Mouse (Mus musculus) forebrain, embryonic 13.5 days (tissue): ENCODE data around the gene Cfap65. TPM values are rescaled to one million over a fixed set of nuclear protein-coding genes. Genes with fewer than 3 reads are reported as not detected.

ENCODE experiments used
- ATAC-seq: fragments of 200-750 bp; cut with Nextera tagmentation; 2 replicates; pipeline ENCODE4 v1.8.0; 2017
- H3K27ac ChIP-seq: fragments of 300-500 bp; sonication (generic); 2 replicates; pipeline ENCODE4 v1.5.1; 2015; ENCODE audit warnings: inconsistent platforms, mild to moderate bottlenecking, moderate library complexity
- H3K27me3 ChIP-seq: fragments of 300-500 bp; sonication (generic); 2 replicates; pipeline ENCODE4 v1.6.1; 2015; ENCODE audit warnings: mild to moderate bottlenecking, inconsistent platforms
- H3K36me3 ChIP-seq: fragments of 300-500 bp; sonication (generic); 2 replicates; pipeline ENCODE4 v1.6.1; 2015; ENCODE audit warnings: mild to moderate bottlenecking, inconsistent platforms; ENCODE audit not compliant: poor library complexity, severe bottlenecking
- H3K4me1 ChIP-seq: fragments of 300-500 bp; sonication (generic); 2 replicates; pipeline ENCODE4 v1.6.1; 2015; ENCODE audit warnings: inconsistent platforms
- H3K4me2 ChIP-seq: fragments of 300-500 bp; sonication (generic); 2 replicates; pipeline ENCODE4 v1.6.1; 2015; ENCODE audit warnings: inconsistent platforms, mild to moderate bottlenecking, moderate library complexity
- H3K4me3 ChIP-seq: fragments of 300-500 bp; sonication (generic); 2 replicates; pipeline ENCODE4 v1.5.1; 2015; ENCODE audit warnings: mild to moderate bottlenecking, inconsistent platforms
- H3K9ac ChIP-seq: fragments of 300-500 bp; sonication (generic); 2 replicates; pipeline ENCODE4 v1.6.1; 2015; ENCODE audit warnings: mild to moderate bottlenecking, inconsistent platforms
- H3K9me3 ChIP-seq: fragments of 300-500 bp; sonication (generic); replicated peaks from 2 replicates; pipeline ENCODE4 v1.6.1; 2016; ENCODE audit warnings: inconsistent platforms
- WGBS: fragments of 180-500 bp; shearing (Covaris S2); methylation state at CpG from one replicate; pipeline ENCODE4 v1.1.7; 2015; 5-methylcytosine and 5-hydroxymethylcytosine counted together
- polyA plus RNA-seq: library from polyadenylated mRNA; unstranded; fragments of >200 nt; fragmentation: Nextera tagmentation; extraction: Ambion mirVana; gene quantifications from 2 replicates; pipeline ENCODE4 v1.2.1, GENCODE M21; 2015

Gene Cfap65
- polyA plus RNA-seq, 1 experiment from 2014 or later: 0.56 TPM

DNA sequence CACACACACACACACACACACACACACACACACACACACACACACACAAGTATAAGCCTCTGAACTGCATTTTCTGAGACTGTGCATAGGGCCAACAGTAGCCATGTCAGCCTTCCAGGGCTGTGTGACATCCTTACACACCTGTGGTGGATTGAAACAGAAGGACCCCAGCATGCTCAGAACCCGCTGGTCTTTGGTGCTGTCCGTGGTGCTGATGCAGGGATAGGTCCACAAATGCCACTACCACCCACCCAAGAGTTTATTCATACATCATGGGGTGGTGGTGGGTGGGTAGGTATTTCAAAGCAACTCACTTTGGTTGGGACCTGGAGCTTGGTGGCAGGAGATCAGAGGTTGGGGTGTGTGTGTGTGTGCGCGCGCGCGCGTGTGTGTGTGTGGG, 43.9 kb downstream of the Cfap65 start:
- peaks cover 95% of the 10 kb centered on the region for H3K27me3 ChIP-seq
- no peak overlapping the region for H3K4me2 ChIP-seq
- H3K36me3 ChIP-seq: no peaks in the 10 kb centered on the region
- no peak overlapping the region for H3K27ac ChIP-seq
- 3% methylated on average over 8 of the region's 8 CpGs for WGBS
- H3K9me3 ChIP-seq: no peaks in the 10 kb centered on the region
- H3K4me1 ChIP-seq: peaks cover 16% of the 10 kb centered on the region
- ATAC-seq: no peak
- no peak overlapping the region for H3K9ac ChIP-seq
- no peak overlapping the region for H3K4me3 ChIP-seq

DNA sequence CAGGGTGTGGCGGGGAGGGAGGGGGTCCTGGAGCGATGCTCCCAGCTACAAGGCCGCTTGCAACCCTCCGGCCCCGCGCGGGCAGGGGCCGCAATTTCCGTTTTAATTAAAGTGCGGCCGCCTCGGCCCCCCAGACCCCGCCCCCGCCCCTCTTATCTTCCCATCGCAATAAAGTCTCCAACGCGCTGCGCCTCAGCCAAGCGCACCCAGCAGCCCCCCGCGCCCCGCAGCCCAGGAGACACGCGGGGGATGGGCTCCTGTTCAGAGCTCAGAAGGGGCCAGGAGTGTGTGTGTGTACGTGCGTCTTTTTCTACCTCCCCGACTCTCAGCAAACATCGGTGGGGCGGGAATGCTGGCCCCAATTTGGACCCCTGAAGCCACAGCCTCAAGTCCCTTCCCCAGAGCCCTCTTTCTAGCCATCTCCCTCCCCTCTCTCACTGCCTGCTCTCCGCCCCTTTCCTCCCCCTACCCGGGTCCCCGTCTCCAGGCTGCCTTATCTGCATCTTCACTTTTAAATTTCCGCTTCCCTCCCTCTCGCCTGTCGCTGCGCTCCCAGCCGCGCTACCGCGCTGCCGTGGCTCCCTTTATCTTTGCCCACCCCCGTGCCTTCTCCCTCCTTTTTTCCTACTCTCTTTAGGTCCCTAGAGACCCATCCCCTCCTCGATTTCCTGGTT, 49.9 kb downstream of the Cfap65 start, which contains the start of gene Fev:
TSS of gene Fev (minus strand) at position 51 of the 674 bp plus-strand sequence.
- H3K4me2 ChIP-seq: peak within 1 kb of the TSS; percentile 39
- H3K9ac ChIP-seq: no peak within 1 kb of the TSS
- peak within 1 kb of the TSS; percentile 21 for H3K4me3 ChIP-seq
- no peak within 1 kb of the TSS for H3K27ac ChIP-seq
- peaks cover 97% of the 10 kb centered on the region for H3K27me3 ChIP-seq
- H3K36me3 ChIP-seq: no peaks in the 10 kb centered on the region
- no peak for ATAC-seq
- H3K4me1 ChIP-seq: peaks cover 30% of the 10 kb centered on the region
- WGBS: under 1% methylated on average over 43 of the region's 43 CpGs
- H3K9me3 ChIP-seq: no peaks in the 10 kb centered on the region

DNA sequence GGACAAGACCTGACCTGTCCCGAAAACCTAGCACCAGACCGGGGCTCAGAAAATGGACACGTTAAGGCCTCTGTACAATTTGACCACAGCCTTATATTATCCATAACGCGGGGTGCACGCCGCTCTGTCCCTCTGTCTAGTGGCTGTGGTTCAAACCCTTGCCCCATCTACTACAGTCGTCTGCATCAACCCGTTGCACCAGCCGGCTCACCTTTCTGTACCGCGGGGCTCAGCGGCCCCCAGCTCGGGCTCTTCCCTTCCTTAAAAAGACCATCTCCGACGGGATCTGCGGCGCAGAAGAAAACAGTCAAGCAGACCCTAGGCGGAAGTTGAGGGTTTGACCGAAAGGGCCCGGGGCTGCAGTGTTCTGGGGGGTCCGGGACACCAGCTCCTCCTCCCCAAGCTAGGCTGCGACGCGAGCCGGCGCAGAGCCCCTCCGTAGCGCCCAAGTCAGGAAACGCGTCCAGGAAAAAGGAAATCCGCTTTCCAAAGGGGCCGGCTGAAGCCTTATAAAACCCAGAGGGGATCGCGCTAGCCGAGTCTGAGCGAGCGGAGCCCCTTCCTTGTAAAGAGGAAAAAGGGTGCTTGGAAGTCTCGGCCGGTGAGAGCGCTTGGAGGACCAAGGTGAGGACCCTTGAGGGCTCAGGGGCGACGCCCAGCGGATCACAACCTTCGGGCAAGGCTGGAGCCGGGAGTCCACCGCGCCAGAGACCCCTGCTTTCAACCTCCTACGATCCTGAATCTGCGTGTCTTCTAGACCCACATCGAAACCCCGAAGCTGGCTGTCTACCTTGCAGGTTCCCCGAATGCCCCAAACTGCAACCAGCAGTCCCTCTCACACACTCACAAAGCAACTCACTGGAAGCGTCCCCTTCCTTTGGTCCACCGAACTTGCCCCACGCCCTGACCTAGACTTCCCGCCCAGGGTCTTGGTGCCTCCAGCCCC, 50.9 kb downstream of the Cfap65 start:
- Histone ChIP-seq H3K4me2 (peak overlapping the region; percentile 39), H3K4me3 (peak overlapping the region; percentile 21), H3K4me1 (peaks cover 30% of the 10 kb centered on the region), H3K9me3 (no peaks in the 10 kb centered on the region), H3K27ac (no peak overlapping the region), H3K9ac (no peak overlapping the region), H3K36me3 (no peaks in the 10 kb centered on the region), H3K27me3 (peaks cover 94% of the 10 kb centered on the region)
- ATAC-seq: no peak
- WGBS: under 1% methylated on average over 57 of the region's 57 CpGs

DNA sequence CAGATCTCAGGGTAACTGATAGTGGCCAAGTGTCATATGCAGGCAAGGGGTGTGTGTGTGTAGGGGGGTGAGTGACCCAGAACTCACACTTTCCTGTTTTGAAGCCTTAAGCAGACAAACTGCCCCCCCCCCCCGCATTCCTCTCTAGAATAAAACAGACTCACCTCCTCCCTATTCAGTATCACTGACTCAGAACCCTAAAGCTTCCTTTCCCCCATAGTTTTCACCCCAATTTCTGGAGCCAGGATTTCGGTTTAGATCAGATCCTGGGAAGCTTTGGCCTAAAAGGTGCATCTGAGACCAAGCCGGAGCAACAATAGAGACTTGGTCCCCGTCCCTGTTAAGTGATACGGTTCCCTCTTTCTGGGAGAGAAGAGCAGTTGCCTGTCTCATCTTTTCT, 52.0 kb downstream of the Cfap65 start:
- Histone ChIP-seq H3K4me3 (no peak overlapping the region), H3K4me2 (no peak overlapping the region), H3K27me3 (peaks cover 97% of the 10 kb centered on the region), H3K9me3 (no peaks in the 10 kb centered on the region), H3K27ac (no peak overlapping the region), H3K36me3 (no peaks in the 10 kb centered on the region), H3K9ac (no peak overlapping the region), H3K4me1 (peaks cover 30% of the 10 kb centered on the region)
- ATAC-seq: no peak
- WGBS: 4% methylated on average over 5 of the region's 5 CpGs

DNA sequence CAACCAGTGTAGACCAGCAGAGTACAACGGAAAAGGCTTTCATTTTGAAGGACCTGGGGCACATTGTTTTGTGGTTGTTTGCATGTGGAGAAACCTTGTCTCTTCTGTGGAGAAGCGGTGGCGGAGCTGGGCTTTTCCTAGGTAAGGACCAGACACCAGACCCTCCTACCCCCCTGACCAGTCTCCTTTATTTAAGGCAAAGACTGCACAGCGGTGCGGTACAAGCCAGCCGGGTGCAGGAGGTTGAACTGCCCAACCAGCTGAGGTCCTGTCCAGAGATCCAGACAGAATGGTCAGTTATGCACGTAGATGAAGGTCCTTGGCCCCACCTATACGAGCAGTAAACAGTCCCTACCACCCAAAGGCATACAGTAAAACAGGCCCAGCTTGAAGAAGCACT, 52.6 kb downstream of the Cfap65 start:
- 2% methylated on average over 8 of the region's 8 CpGs for WGBS
- Histone ChIP-seq H3K9ac (no peak overlapping the region), H3K9me3 (no peaks in the 10 kb centered on the region), H3K36me3 (no peaks in the 10 kb centered on the region), H3K4me2 (no peak overlapping the region), H3K27ac (no peak overlapping the region), H3K4me1 (peaks cover 30% of the 10 kb centered on the region), H3K27me3 (peaks cover 97% of the 10 kb centered on the region), H3K4me3 (peak overlapping the region; percentile 32; the same call in 1 of the 2 replicates)
- ATAC-seq: no peak

DNA sequence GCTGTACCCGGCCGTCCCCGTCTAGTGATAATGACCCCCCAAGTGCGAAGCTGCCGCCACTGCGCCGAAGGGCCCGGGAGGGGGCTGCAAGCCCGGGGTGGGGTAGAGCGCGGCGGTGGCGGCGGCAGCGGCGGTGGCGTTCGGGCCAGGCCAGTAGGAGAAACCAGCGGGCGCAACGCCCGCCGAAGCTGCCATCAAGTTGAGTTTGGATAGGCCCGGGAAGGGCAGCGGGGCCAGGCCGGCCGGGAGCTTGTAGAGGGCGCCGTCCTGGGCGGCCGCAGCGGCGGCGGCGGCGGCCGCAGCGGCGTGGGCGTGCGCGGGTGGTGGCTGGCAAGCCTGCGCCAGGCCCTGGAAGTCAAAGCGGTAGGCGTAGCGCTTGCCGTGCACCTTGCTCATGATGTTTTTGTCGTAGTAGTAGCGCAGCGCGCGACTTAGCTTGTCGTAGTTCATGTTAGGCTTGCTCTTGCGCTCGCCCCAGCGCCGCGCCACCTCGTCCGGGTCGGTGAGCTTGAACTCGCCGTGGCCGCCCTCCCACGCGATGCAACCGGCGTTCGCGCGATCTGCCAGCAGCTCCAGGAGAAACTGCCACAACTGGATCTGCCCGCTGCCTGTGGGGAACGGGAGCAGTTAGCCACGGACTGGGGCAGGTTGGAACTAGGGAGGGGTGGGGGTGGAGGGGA, 53.2 kb downstream of the Cfap65 start:
- Histone ChIP-seq H3K4me3 (peak overlapping the region; percentile 32), H3K36me3 (no peaks in the 10 kb centered on the region), H3K4me1 (peaks cover 30% of the 10 kb centered on the region), H3K27me3 (peaks cover 97% of the 10 kb centered on the region), H3K27ac (no peak overlapping the region), H3K9ac (peak overlapping the region; percentile 36), H3K4me2 (peak overlapping the region; percentile 58), H3K9me3 (no peaks in the 10 kb centered on the region)
- under 1% methylated on average over 60 of the region's 74 CpGs for WGBS
- peak; percentile 38; the same call in 1 of the 2 replicates for ATAC-seq

DNA sequence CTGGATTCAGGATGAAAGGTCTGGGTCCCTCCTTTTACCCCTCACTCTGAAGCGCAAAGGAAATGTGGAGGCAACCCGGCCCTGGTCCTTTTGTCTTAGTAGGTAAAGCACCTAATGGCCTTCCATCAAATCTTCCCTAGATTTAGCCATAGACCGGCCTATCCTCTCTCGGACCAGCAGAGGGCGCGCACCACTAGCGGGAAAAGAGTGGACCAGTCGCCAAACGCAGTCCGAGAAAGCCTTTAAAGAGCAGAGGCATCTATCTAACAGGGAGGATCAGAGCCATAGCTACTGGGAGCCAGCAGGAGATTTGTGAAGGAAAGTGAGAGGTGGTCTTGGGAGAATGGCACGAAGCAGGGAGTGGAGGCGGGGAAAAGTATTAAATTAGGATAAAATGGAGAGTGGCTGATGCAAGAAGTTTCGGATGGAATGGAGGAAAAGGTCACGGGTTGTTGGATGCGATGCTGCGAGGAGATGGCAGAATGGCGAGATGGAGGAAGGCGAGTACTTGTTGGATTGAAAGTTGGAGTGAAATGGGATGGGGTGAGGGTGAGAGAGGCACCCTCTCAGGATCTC, 54.5 kb downstream of the Cfap65 start:
- H3K27me3 ChIP-seq: peaks cover 91% of the 10 kb centered on the region
- no peaks in the 10 kb centered on the region for H3K9me3 ChIP-seq
- no peak overlapping the region for H3K4me2 ChIP-seq
- H3K4me3 ChIP-seq: 0 out of 2 replicates have a peak overlapping the region, but pooled peaks have one; percentile 12
- H3K4me1 ChIP-seq: peaks cover 30% of the 10 kb centered on the region
- H3K36me3 ChIP-seq: no peaks in the 10 kb centered on the region
- H3K9ac ChIP-seq: no peak overlapping the region
- H3K27ac ChIP-seq: no peak overlapping the region
- WGBS: 1% methylated on average over 18 of the region's 18 CpGs
- peak; percentile 16; the same call in 1 of the 2 replicates for ATAC-seq

DNA sequence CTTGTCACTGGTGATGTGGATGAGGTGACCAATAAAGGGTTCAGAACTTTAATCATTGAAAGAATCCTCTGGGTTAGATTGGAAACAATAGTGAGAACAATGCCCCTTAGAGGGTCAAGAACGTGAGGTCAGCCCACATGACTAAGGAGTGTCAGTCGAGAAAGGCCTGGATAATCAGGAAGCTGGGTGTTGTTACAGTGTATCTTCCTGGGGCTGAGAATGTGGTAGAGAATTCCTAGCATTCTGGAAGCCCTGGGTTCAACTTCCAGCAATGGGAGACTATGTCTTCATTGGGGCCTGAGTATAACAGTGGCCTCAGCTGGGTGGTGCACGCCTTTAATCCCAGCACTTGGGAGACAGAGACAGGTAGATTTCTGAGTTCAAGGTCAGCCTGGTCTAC, 58.2 kb downstream of the Cfap65 start:
- Histone ChIP-seq H3K27ac (no peak overlapping the region), H3K27me3 (peaks cover 65% of the 10 kb centered on the region), H3K36me3 (no peaks in the 10 kb centered on the region), H3K9ac (no peak overlapping the region), H3K4me1 (peaks cover 9% of the 10 kb centered on the region), H3K4me2 (no peak overlapping the region), H3K9me3 (no peaks in the 10 kb centered on the region), H3K4me3 (no peak overlapping the region)
- 54% methylated on average over 3 of the region's 3 CpGs for WGBS
- ATAC-seq: no peak

DNA sequence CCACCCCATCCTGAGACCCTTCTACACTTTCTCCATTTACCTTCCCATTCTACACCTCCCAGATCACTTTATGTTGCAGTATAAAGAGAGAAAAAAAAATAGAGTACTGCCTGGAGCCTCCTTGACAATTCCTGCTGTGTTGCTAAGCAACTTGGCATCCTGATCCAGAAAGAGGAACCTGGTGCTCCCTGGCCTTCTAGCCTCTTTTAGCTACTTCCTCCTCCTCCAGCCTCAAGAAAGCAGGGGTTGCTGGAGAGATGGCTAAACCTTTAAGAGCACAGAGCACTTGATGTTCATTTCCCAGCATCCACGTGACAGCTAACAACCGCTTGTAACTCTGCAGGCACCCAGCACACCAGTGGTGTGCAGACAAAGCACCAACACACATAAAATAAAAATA, 63.2 kb downstream of the Cfap65 start:
- no peak for ATAC-seq
- no peaks in the 10 kb centered on the region for H3K36me3 ChIP-seq
- no peaks in the 10 kb centered on the region for H3K9me3 ChIP-seq
- WGBS: 57% methylated on average over 2 of the region's 2 CpGs
- peaks cover 42% of the 10 kb centered on the region for H3K27me3 ChIP-seq
- H3K9ac ChIP-seq: no peak overlapping the region
- no peak overlapping the region for H3K27ac ChIP-seq
- no peak overlapping the region for H3K4me2 ChIP-seq
- no peak overlapping the region for H3K4me3 ChIP-seq
- H3K4me1 ChIP-seq: no peaks in the 10 kb centered on the region

DNA sequence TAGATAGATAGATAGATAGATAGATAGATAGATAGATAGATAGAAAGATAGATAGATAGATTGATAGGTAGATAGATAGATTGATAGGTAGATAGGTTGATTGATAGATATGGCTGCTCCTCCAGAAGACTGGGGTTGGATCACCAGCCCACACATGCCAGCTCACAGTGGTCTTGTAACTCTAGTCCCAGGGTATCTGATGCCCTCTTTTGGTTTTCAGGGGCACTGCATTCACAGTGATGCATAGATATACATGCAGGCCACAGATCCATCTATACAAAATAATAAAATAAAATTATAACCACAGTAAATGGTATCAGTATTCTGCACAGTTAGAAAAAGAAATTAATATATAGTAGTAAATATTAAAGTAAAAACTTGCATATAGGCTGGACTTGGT, 73.6 kb downstream of the Cfap65 start:
- H3K9ac ChIP-seq: no peak overlapping the region
- ATAC-seq: no peak
- peaks cover 26% of the 10 kb centered on the region for H3K4me1 ChIP-seq
- no peaks in the 10 kb centered on the region for H3K9me3 ChIP-seq
- H3K4me2 ChIP-seq: no peak overlapping the region
- no peaks in the 10 kb centered on the region for H3K36me3 ChIP-seq
- H3K27me3 ChIP-seq: peaks cover 42% of the 10 kb centered on the region
- H3K4me3 ChIP-seq: no peak overlapping the region
- no peak overlapping the region for H3K27ac ChIP-seq

DNA sequence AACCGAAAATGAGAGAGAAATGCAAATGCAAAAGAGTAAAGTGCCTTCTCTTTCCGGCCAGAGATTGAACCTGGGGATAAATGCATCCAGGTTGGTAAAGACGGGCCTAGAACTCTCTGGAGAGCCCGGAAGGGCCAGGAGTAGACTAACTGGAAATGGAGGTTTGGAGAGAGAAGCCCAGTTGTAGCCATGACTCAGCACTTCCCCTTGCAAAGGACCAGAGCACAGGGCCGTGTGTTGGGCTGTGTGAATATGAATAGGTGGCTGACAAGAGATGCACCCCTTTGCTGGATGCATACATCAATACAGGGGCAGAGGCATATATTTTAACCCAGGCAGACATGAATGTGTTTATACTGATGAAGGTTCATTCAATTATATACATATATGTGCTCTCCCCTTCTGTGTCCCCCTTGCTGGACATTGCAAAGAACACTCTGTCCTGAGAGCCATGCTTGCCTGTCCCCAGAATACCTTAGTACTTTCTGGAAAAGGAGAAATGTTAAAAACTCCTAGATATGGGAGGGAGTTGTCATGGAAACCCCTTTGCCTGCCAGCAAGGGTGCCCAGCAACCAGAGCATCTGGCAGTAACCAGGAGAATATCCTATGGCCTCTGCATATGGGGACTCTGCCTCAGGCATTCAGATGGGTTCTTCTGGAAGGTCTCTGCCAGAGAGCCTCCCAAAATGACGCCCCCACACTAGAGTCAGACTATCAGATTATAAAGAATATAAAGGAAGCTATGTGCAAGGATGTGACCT, 76.0 kb downstream of the Cfap65 start:
- peaks cover 59% of the 10 kb centered on the region for H3K27me3 ChIP-seq
- H3K9ac ChIP-seq: no peak overlapping the region
- no peak overlapping the region for H3K27ac ChIP-seq
- H3K4me3 ChIP-seq: no peak overlapping the region
- ATAC-seq: no peak
- peak overlapping the region; percentile 88; the same call in 1 of the 2 replicates for H3K4me2 ChIP-seq
- 33% methylated on average over 6 of the region's 6 CpGs for WGBS
- H3K9me3 ChIP-seq: no peaks in the 10 kb centered on the region
- H3K4me1 ChIP-seq: peaks cover 43% of the 10 kb centered on the region
- no peaks in the 10 kb centered on the region for H3K36me3 ChIP-seq
